Mouse (Mus musculus): ENCODE measurements around the gene Ticam1. TPM values are rescaled to one million over a fixed set of nuclear protein-coding genes. Genes with fewer than 3 reads are reported as not detected.

Gene Ticam1
- polyA plus RNA-seq, 1 experiment from 2014 or later, result 2.9 TPM

- ATAC-seq (replicated peaks; ENCODE audit: insufficient number of reproducible peaks, low FRiP score, low TSS enrichment, low read depth) (no peak), DNase-seq (ENCODE audit: low spot score) (no peak)
- peak overlapping the region; percentile 79 for H3K4me3 ChIP-seq (ENCODE audit: low read depth, low read length)
- peak overlapping the region; percentile 81 for H3K9ac ChIP-seq (replicated peaks; ENCODE audit: low read length)
- H3K27me3 ChIP-seq (ENCODE audit: control insufficient read depth, insufficient read depth, low read length), result no peaks in the 10 kb centered on the region
- peaks cover 9% of the 10 kb centered on the region for H3K36me3 ChIP-seq (replicated peaks; ENCODE audit: control insufficient read depth, insufficient read depth, low read depth, low read length)
- H3K9me3 ChIP-seq (replicated peaks; ENCODE audit: control insufficient read depth, low read length), result no peaks in the 10 kb centered on the region
- H3K27ac ChIP-seq (replicated peaks; ENCODE audit: low read depth, low read length), result no peak overlapping the region
- H3K4me1 ChIP-seq (ENCODE audit: control insufficient read depth, insufficient read depth, low read length), result peaks cover 7% of the 10 kb centered on the region
- peak overlapping the region; percentile 92 for H3K4me2 ChIP-seq (ENCODE audit: low read depth, low read length)
- WGBS, result 9% methylated on average over 11 of the region's 11 CpGs
Measured at GRCm38 (mm10) chr17:56304718-56305117, 28.1 kb upstream of the Ticam1 start.

GRCm38 (mm10) chr17:56303847-56304586 is 27.4 kb upstream of the Ticam1 start:
- WGBS, result under 1% methylated on average over 68 of the region's 68 CpGs
- peak overlapping the region; percentile 85 for H3K9ac ChIP-seq (replicated peaks; ENCODE audit: low read length)
- peak overlapping the region; percentile 79 for H3K4me3 ChIP-seq (ENCODE audit: low read depth, low read length)
- peak; percentile 98 for DNase-seq (ENCODE audit: low spot score)
- H3K36me3 ChIP-seq (replicated peaks; ENCODE audit: control insufficient read depth, insufficient read depth, low read depth, low read length), result peaks cover 9% of the 10 kb centered on the region
- no peaks in the 10 kb centered on the region for H3K9me3 ChIP-seq (replicated peaks; ENCODE audit: control insufficient read depth, low read length)
- H3K4me2 ChIP-seq (ENCODE audit: low read depth, low read length), result peak overlapping the region; percentile 92
- H3K27me3 ChIP-seq (ENCODE audit: control insufficient read depth, insufficient read depth, low read length), result no peaks in the 10 kb centered on the region
- H3K27ac ChIP-seq (replicated peaks; ENCODE audit: low read depth, low read length), result peak overlapping the region; percentile 89
- peaks cover 7% of the 10 kb centered on the region for H3K4me1 ChIP-seq (ENCODE audit: control insufficient read depth, insufficient read depth, low read length)
- ATAC-seq (replicated peaks; ENCODE audit: insufficient number of reproducible peaks, low FRiP score, low TSS enrichment, low read depth), result peak; percentile 81

- peak within 1 kb of the TSS; percentile 89 for H3K27ac ChIP-seq (replicated peaks; ENCODE audit: low read depth, low read length)
- peaks cover 7% of the 10 kb centered on the region for H3K4me1 ChIP-seq (ENCODE audit: control insufficient read depth, insufficient read depth, low read length)
- H3K4me2 ChIP-seq (ENCODE audit: low read depth, low read length), result peak within 1 kb of the TSS; percentile 92
- DNase-seq (ENCODE audit: low spot score) (peak; percentile 96), ATAC-seq (replicated peaks; ENCODE audit: insufficient number of reproducible peaks, low FRiP score, low TSS enrichment, low read depth) (peak; percentile 76)
- H3K9ac ChIP-seq (replicated peaks; ENCODE audit: low read length), result peak within 1 kb of the TSS; percentile 85
- H3K9me3 ChIP-seq (replicated peaks; ENCODE audit: control insufficient read depth, low read length), result no peaks in the 10 kb centered on the region
- under 1% methylated on average over 43 of the region's 43 CpGs for WGBS
- H3K27me3 ChIP-seq (ENCODE audit: control insufficient read depth, insufficient read depth, low read length), result no peaks in the 10 kb centered on the region
- H3K36me3 ChIP-seq (replicated peaks; ENCODE audit: control insufficient read depth, insufficient read depth, low read depth, low read length), result peaks cover 4% of the 10 kb centered on the region
- H3K4me3 ChIP-seq (ENCODE audit: low read depth, low read length), result peak within 1 kb of the TSS; percentile 79
Measured at GRCm38 (mm10) chr17:56303160-56303846, 26.7 kb upstream of the Ticam1 start, which contains the start of gene Uhrf1. Gene Uhrf1, plus strand, starts transcription at chr17:56303321.

- H3K4me1 ChIP-seq (ENCODE audit: control insufficient read depth, insufficient read depth, low read length), result peaks cover 7% of the 10 kb centered on the region
- H3K4me2 ChIP-seq (ENCODE audit: low read depth, low read length), result peak overlapping the region; percentile 92
- H3K27me3 ChIP-seq (ENCODE audit: control insufficient read depth, insufficient read depth, low read length), result no peaks in the 10 kb centered on the region
- peak overlapping the region; percentile 41 for H3K9ac ChIP-seq (replicated peaks; ENCODE audit: low read length)
- ATAC-seq (replicated peaks; ENCODE audit: insufficient number of reproducible peaks, low FRiP score, low TSS enrichment, low read depth) (peak; percentile 35; the same call in 1 of the 2 replicates), DNase-seq (ENCODE audit: low spot score) (peak; percentile 42)
- peak overlapping the region; percentile 89 for H3K27ac ChIP-seq (replicated peaks; ENCODE audit: low read depth, low read length)
- H3K4me3 ChIP-seq (ENCODE audit: low read depth, low read length), result peak overlapping the region; percentile 79
- WGBS, result 23% methylated on average over 13 of the region's 13 CpGs
- H3K36me3 ChIP-seq (replicated peaks; ENCODE audit: control insufficient read depth, insufficient read depth, low read depth, low read length), result no peaks in the 10 kb centered on the region
- no peaks in the 10 kb centered on the region for H3K9me3 ChIP-seq (replicated peaks; ENCODE audit: control insufficient read depth, low read length)
Measured at GRCm38 (mm10) chr17:56302363-56302996, 25.9 kb upstream of the Ticam1 start.

- DNase-seq (ENCODE audit: low spot score), result no peak
Measured at GRCm38 (mm10) chr17:56300186-56300585, 23.6 kb upstream of the Ticam1 start, which contains the start of gene Arrdc5. Gene Arrdc5, minus strand, starts transcription at chr17:56300286.

GRCm38 (mm10) chr17:56298238-56298637 is 21.7 kb upstream of the Ticam1 start:
- no peak for ATAC-seq (replicated peaks; ENCODE audit: insufficient number of reproducible peaks, low FRiP score, low TSS enrichment, low read depth)
- H3K9me3 ChIP-seq (replicated peaks; ENCODE audit: control insufficient read depth, low read length), result no peaks in the 10 kb centered on the region
- DNase-seq (ENCODE audit: low spot score), result no peak
- no peak overlapping the region for H3K4me3 ChIP-seq (ENCODE audit: low read depth, low read length)
- H3K27ac ChIP-seq (replicated peaks; ENCODE audit: low read depth, low read length), result no peak overlapping the region
- H3K4me1 ChIP-seq (ENCODE audit: control insufficient read depth, insufficient read depth, low read length), result peaks cover 4% of the 10 kb centered on the region; the same call in 1 of the 2 replicates
- no peaks in the 10 kb centered on the region for H3K27me3 ChIP-seq (ENCODE audit: control insufficient read depth, insufficient read depth, low read length)
- H3K9ac ChIP-seq (replicated peaks; ENCODE audit: low read length), result no peak overlapping the region
- no peak overlapping the region for H3K4me2 ChIP-seq (ENCODE audit: low read depth, low read length)
- 100% methylated on average over 1 of the region's 1 CpGs for WGBS
- H3K36me3 ChIP-seq (replicated peaks; ENCODE audit: control insufficient read depth, insufficient read depth, low read depth, low read length), result no peaks in the 10 kb centered on the region

More at GRCm38 (mm10) chr17:56300186-56300585, 23.6 kb upstream of the Ticam1 start, which contains the start of gene Arrdc5:
- Histone ChIP-seq H3K9me3 (replicated peaks; ENCODE audit: control insufficient read depth, low read length) (no peaks in the 10 kb centered on the region), H3K4me1 (ENCODE audit: control insufficient read depth, insufficient read depth, low read length) (peaks cover 6% of the 10 kb centered on the region), H3K27me3 (ENCODE audit: control insufficient read depth, insufficient read depth, low read length) (no peaks in the 10 kb centered on the region), H3K27ac (replicated peaks; ENCODE audit: low read depth, low read length) (no peak within 1 kb of the TSS), H3K36me3 (replicated peaks; ENCODE audit: control insufficient read depth, insufficient read depth, low read depth, low read length) (no peaks in the 10 kb centered on the region), H3K4me3 (ENCODE audit: low read depth, low read length) (no peak within 1 kb of the TSS), H3K4me2 (ENCODE audit: low read depth, low read length) (no peak within 1 kb of the TSS), H3K9ac (replicated peaks; ENCODE audit: low read length) (no peak within 1 kb of the TSS)
- WGBS, result 90% methylated on average over 9 of the region's 9 CpGs
- ATAC-seq (replicated peaks; ENCODE audit: insufficient number of reproducible peaks, low FRiP score, low TSS enrichment, low read depth), result no peak

- Histone ChIP-seq H3K27me3 (ENCODE audit: control insufficient read depth, insufficient read depth, low read length) (no peaks in the 10 kb centered on the region), H3K27ac (replicated peaks; ENCODE audit: low read depth, low read length) (no peak overlapping the region), H3K9me3 (replicated peaks; ENCODE audit: control insufficient read depth, low read length) (no peaks in the 10 kb centered on the region), H3K9ac (replicated peaks; ENCODE audit: low read length) (no peak overlapping the region), H3K36me3 (replicated peaks; ENCODE audit: control insufficient read depth, insufficient read depth, low read depth, low read length) (no peaks in the 10 kb centered on the region), H3K4me3 (ENCODE audit: low read depth, low read length) (no peak overlapping the region), H3K4me2 (ENCODE audit: low read depth, low read length) (no peak overlapping the region), H3K4me1 (ENCODE audit: control insufficient read depth, insufficient read depth, low read length) (no peaks in the 10 kb centered on the region)
- ATAC-seq (replicated peaks; ENCODE audit: insufficient number of reproducible peaks, low FRiP score, low TSS enrichment, low read depth), result no peak
- DNase-seq (ENCODE audit: low spot score), result no peak
- 60% methylated on average over 1 of the region's 1 CpGs for WGBS
Measured at GRCm38 (mm10) chr17:56296201-56296600, 19.6 kb upstream of the Ticam1 start.

Data from embryonic facial prominence, embryonic 11.5 days (tissue).